Mouse (Mus musculus): ENCODE data around the gene Traf3ip1.

Gene Traf3ip1

GRCm38 (mm10) chr1:91533961-91534723 lies 39.7 kb downstream of the Traf3ip1 start:
- no peak for DNase-seq (ENCODE audit: low spot score in 2 of 2)

GRCm38 (mm10) chr1:91537786-91538569 lies 43.5 kb downstream of the Traf3ip1 start:
- DNase-seq (ENCODE audit: low spot score in 2 of 2): no peak

GRCm38 (mm10) chr1:91538570-91538929 lies 44.1 kb downstream of the Traf3ip1 start:
- DNase-seq (ENCODE audit: low spot score in 2 of 2): no peak

- DNase-seq (ENCODE audit: low spot score in 2 of 2): no peak
Measured at GRCm38 (mm10) chr1:91539246-91539645, 44.8 kb downstream of the Traf3ip1 start.

- DNase-seq (ENCODE audit: low spot score in 2 of 2): peak; percentile 21 to 24
Measured at GRCm38 (mm10) chr1:91539704-91540270, 45.3 kb downstream of the Traf3ip1 start.

GRCm38 (mm10) chr1:91540271-91540826 lies 45.9 kb downstream of the Traf3ip1 start, which contains the start of gene Asb1:
Asb1 (plus strand) TSS chr1:91540544.
- DNase-seq (ENCODE audit: low spot score in 2 of 2): peak; percentile 92 to 94

GRCm38 (mm10) chr1:91541042-91541592 lies 46.7 kb downstream of the Traf3ip1 start:
- DNase-seq (ENCODE audit: low spot score in 2 of 2): no peak

GRCm38 (mm10) chr1:91543974-91544373 lies 49.5 kb downstream of the Traf3ip1 start:
- DNase-seq (ENCODE audit: low spot score in 2 of 2): no peak

GRCm38 (mm10) chr1:91545226-91545625 lies 50.8 kb downstream of the Traf3ip1 start:
- no peak for DNase-seq (ENCODE audit: low spot score in 2 of 2)

- DNase-seq (ENCODE audit: low spot score in 2 of 2): no peak
Measured at GRCm38 (mm10) chr1:91547567-91547966, 53.1 kb downstream of the Traf3ip1 start.

- DNase-seq (ENCODE audit: low spot score in 2 of 2): no peak
Measured at GRCm38 (mm10) chr1:91549073-91549472, 54.6 kb downstream of the Traf3ip1 start.

GRCm38 (mm10) chr1:91557099-91557498 lies 62.7 kb downstream of the Traf3ip1 start:
- DNase-seq (ENCODE audit: low spot score in 2 of 2): no peak

- no peak for DNase-seq (ENCODE audit: low spot score in 2 of 2)
Measured at GRCm38 (mm10) chr1:91561226-91561625, 66.8 kb downstream of the Traf3ip1 start.

GRCm38 (mm10) chr1:91562977-91563590 lies 68.6 kb downstream of the Traf3ip1 start:
- peak in 1 of 2 experiments; percentile 23 for DNase-seq (ENCODE audit: low spot score in 2 of 2)

GRCm38 (mm10) chr1:91564004-91564403 lies 69.6 kb downstream of the Traf3ip1 start:
- DNase-seq (ENCODE audit: low spot score in 2 of 2): no peak

GRCm38 (mm10) chr1:91564598-91564997 lies 70.2 kb downstream of the Traf3ip1 start:
- no peak for DNase-seq (ENCODE audit: low spot score in 2 of 2)

GRCm38 (mm10) chr1:91567269-91567668 lies 72.8 kb downstream of the Traf3ip1 start:
- DNase-seq (ENCODE audit: low spot score in 2 of 2): no peak

- no peak for DNase-seq (ENCODE audit: low spot score in 2 of 2)
Measured at GRCm38 (mm10) chr1:91572458-91572857, 78.0 kb downstream of the Traf3ip1 start.

- peak; percentile 28 to 59 for DNase-seq (ENCODE audit: low spot score in 2 of 2)
Measured at GRCm38 (mm10) chr1:91574208-91574607, 79.8 kb downstream of the Traf3ip1 start.

GRCm38 (mm10) chr1:91577883-91578517 lies 83.6 kb downstream of the Traf3ip1 start:
- no peak for DNase-seq (ENCODE audit: low spot score in 2 of 2)

Data from frontal cortex, postnatal 10 days (tissue).